Mouse (Mus musculus) lung, embryonic 15.5 days (tissue): ENCODE results near the gene Calr. TPM values are rescaled to one million over a fixed set of nuclear protein-coding genes. Genes with fewer than 3 reads are reported as not detected.

Source experiments
- ATAC-seq: fragments of 200-750 bp; cut with Nextera tagmentation; 2 replicates; pipeline ENCODE4 v1.8.0; 2017; ENCODE audit warnings: moderate number of reproducible peaks, borderline replicate concordance; ENCODE audit not compliant: low FRiP score, low TSS enrichment; ENCODE audit errors: extremely low read depth
- H3K27ac ChIP-seq: fragments of 300-500 bp; sonication (generic); 2 replicates; pipeline ENCODE4 v1.5.1; 2015; ENCODE audit warnings: moderate library complexity, mild to moderate bottlenecking, inconsistent platforms
- H3K27me3 ChIP-seq: fragments of 300-500 bp; sonication (generic); 2 replicates; pipeline ENCODE4 v1.6.1; 2015; ENCODE audit warnings: inconsistent platforms
- H3K36me3 ChIP-seq: fragments of 300-500 bp; sonication (generic); 2 replicates; pipeline ENCODE4 v1.6.1; 2015; ENCODE audit warnings: inconsistent platforms
- H3K4me1 ChIP-seq: fragments of 300-500 bp; sonication (generic); 2 replicates; pipeline ENCODE4 v1.6.1; 2015; ENCODE audit warnings: inconsistent platforms
- H3K4me2 ChIP-seq: fragments of 300-500 bp; sonication (generic); 2 replicates; pipeline ENCODE4 v1.6.1; 2015; ENCODE audit warnings: inconsistent platforms, mild to moderate bottlenecking, moderate library complexity
- H3K4me3 ChIP-seq: fragments of 300-500 bp; sonication (generic); 2 replicates; pipeline ENCODE4 v1.5.1; 2015; ENCODE audit warnings: mild to moderate bottlenecking, inconsistent platforms
- H3K9ac ChIP-seq: fragments of 300-500 bp; sonication (generic); 2 replicates; pipeline ENCODE4 v1.6.1; 2015; ENCODE audit warnings: inconsistent platforms
- H3K9me3 ChIP-seq: fragments of 300-500 bp; sonication (generic); 2 replicates; pipeline ENCODE4 v1.6.1; 2016; ENCODE audit warnings: inconsistent platforms
- WGBS: fragments of 180-500 bp; shearing (Covaris S2); methylation state at CpG from one replicate; pipeline ENCODE4 v1.1.7; 2015; 5-methylcytosine and 5-hydroxymethylcytosine counted together
- polyA plus RNA-seq: library from polyadenylated mRNA; unstranded; fragments of >200 nt; fragmentation: Nextera tagmentation; extraction: Ambion mirVana; gene quantifications from 2 replicates; pipeline ENCODE4 v1.2.1, GENCODE M21; 2015

Gene Calr
- polyA plus RNA-seq, 1 experiment from 2014 or later, result 1,080 TPM

DNA sequence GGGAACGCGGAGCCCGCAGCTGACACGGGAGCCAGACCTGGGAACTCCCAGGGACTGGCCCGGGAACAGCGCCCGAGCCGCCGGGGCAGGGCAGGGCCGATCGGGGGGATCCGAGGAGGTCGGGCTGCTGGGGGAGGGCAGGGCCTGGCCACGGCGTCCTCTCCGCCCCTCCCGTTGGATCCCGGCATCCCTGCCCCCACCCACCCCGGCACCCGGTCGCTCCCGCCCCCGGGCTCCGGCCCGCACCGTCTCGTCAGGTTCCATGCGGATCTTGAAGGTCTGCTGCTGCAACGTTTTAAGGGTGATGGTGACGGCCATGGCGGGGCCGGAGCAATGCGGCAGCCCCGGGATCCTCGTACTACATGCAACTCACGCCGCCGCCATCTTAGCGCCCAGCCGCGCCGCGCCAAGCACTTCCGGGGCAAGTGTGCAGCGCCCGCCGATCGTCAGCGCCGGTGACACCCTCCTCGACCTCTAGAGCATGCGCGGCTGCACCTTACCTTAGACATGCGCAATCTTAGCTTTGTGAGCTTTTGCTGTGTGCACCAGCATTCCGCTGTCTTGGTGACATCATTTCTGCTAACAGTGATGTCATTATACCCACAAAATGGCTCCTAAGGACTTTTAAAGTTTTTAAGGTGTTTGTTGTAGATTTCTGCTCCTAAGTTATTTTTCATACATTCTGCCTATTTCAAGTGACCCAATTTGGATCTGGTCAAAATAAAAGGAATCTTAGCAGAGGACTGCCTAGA lies 6.3 kb downstream of the Calr start, which contains the start of gene Rad23a:
Gene Rad23a (minus strand): TSS at position 418 of the 752 bp plus-strand sequence.
- Histone ChIP-seq H3K9me3 (no peaks in the 10 kb centered on the region), H3K4me2 (peak within 1 kb of the TSS; percentile 63), H3K9ac (peak within 1 kb of the TSS; percentile 92), H3K36me3 (peaks cover 82% of the 10 kb centered on the region), H3K4me1 (peaks cover 45% of the 10 kb centered on the region), H3K27ac (peak within 1 kb of the TSS; percentile 90), H3K4me3 (peak within 1 kb of the TSS; percentile 89), H3K27me3 (no peaks in the 10 kb centered on the region)
- peak; percentile 92 for ATAC-seq
- WGBS, result under 1% methylated on average over 55 of the region's 55 CpGs

DNA sequence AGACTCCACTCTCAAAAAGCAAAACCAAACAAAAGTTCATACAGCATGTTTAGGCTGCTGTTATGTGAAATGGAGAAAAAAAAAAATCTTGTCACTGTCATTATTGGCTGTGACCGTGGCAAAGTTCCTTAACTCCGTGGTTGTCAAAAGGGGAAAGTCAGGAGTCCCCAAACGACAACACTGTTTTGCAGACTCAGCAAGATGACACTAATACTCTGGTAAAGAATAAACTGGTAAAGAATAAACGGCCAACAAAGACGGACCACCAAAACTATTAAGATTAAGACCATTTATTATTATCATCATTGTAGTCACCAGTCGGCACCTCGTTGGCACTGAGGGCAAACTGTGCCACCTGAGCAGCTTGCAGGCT lies 6.9 kb downstream of the Calr start:
- Histone ChIP-seq H3K4me3 (peak overlapping the region; percentile 89), H3K36me3 (peaks cover 81% of the 10 kb centered on the region), H3K9me3 (no peaks in the 10 kb centered on the region), H3K27me3 (no peaks in the 10 kb centered on the region), H3K4me2 (peak overlapping the region; percentile 63), H3K27ac (peak overlapping the region; percentile 90), H3K9ac (peak overlapping the region; percentile 92), H3K4me1 (peaks cover 45% of the 10 kb centered on the region)
- no peak for ATAC-seq
- WGBS, result 2% methylated on average over 7 of the region's 7 CpGs

DNA sequence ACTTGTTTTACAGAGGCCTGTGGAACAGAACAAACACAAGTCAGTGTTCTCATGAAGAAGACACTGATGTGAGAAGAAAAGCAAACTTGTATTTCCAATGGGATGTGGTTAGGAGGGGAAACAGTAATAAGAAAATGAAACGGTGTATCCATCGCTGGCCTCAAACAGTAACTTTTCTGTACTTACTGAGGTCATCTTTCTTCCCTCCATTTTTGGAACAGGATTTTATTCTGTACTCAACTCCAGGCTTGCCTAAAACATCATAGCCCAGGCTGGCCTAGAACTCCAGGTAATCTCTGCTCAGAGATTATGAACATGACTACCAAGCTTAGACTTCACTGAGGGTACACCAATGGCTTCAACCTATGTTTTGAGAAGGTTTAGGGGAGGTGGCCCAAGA lies 7.3 kb downstream of the Calr start:
- Histone ChIP-seq H3K4me2 (peak overlapping the region; percentile 63), H3K4me3 (peak overlapping the region; percentile 89), H3K36me3 (peaks cover 81% of the 10 kb centered on the region), H3K4me1 (peaks cover 45% of the 10 kb centered on the region), H3K9me3 (no peaks in the 10 kb centered on the region), H3K27ac (peak overlapping the region; percentile 90; the same call in 1 of the 2 replicates), H3K9ac (peak overlapping the region; percentile 92), H3K27me3 (no peaks in the 10 kb centered on the region)
- ATAC-seq, result no peak
- 85% methylated on average over 2 of the region's 2 CpGs for whole genome bisulfite sequencing

DNA sequence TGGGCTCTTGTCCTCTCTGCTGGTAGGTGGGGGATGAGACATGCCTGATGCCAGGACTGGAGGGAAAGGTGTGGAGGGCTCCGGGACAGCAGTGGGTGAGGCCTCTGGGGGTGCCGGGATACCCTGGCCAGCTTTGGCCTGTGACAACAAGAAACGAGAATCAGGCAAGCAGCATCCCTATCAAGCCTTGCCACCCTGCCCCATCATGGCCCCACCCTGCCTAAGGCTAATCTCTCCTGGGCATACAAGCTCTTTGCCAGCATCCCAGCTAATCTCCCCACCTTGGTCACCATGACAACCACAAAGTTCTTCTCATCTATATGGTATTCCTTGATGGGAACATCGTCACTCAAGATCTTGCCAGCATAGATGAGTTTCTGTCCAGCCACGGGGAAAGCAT lies 8.2 kb downstream of the Calr start:
- 76% methylated on average over 5 of the region's 5 CpGs for WGBS
- no peak for ATAC-seq
- Histone ChIP-seq H3K4me3 (no peak overlapping the region), H3K36me3 (peaks cover 80% of the 10 kb centered on the region), H3K27ac (no peak overlapping the region), H3K9me3 (no peaks in the 10 kb centered on the region), H3K4me2 (no peak overlapping the region), H3K9ac (no peak overlapping the region), H3K4me1 (peaks cover 45% of the 10 kb centered on the region), H3K27me3 (no peaks in the 10 kb centered on the region)

DNA sequence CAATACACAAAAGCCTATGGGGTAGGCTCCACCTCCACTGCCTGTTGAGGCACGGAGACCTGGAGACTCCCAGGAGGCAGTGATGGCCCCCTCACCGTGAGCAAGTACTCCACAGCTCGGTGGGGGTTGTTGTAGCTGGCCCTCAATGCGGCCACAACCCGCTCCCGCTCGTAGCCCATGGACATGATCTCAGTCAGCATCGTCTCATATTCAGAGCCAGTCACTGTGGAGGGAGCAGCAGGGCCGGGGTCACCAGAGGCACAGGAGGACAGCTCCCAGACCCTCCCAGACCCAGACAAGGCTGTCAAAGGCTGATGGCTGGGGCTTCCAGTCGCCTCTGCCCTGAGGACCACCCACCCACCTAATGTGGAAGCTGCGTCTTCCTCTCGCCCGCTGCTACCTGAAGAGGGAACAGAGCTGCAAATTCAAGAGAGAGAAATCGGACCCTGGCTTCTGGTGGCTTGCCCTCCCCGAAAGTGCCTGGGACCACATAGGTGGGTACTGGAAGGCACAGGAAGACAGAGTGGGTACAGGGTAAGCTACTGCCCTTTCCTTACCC lies 8.7 kb downstream of the Calr start:
- no peak for ATAC-seq
- Histone ChIP-seq H3K36me3 (peaks cover 75% of the 10 kb centered on the region), H3K27ac (no peak overlapping the region), H3K4me1 (peaks cover 46% of the 10 kb centered on the region), H3K9me3 (no peaks in the 10 kb centered on the region), H3K4me3 (no peak overlapping the region), H3K27me3 (no peaks in the 10 kb centered on the region), H3K9ac (no peak overlapping the region), H3K4me2 (no peak overlapping the region)
- 81% methylated on average over 15 of the region's 15 CpGs for WGBS

DNA sequence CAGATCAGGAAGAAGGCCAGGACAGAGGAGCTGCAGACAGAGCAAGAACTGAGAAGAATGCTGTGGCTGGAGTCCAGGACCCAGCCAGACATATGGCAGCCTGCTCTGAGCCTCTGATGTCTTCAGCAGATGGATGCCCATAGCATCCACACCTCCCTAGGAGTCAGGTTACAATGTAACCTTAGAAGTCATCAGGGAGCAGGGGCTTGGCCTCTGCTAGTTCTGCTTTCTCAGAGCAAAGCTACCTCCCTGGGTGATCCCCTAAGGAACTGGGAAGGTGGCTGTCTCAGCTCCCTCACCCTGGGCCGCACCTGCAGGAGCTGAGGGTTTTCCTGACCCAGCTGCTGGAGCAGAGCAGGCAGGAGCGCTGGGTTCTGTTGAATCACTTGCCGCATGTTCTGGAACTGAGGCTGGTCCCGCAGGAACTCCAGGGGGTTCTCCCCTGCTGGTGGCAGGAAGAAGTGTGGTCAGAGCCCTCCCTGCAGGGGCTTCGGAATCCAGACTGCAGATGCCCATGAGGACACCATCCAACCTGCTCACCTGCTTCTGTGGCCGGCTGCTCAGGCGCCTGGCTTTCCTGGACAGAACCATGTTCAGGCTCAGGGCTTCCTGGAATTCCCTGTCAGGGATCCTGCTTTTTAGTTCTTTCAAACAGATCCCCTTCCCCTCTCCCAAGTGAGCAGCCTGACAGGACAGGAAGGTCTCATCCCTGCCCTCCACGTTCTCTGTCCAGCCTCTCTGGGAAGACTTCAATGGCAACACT lies 9.4 kb downstream of the Calr start:
- Histone ChIP-seq H3K9ac (no peak overlapping the region), H3K4me2 (no peak overlapping the region), H3K4me3 (no peak overlapping the region), H3K9me3 (no peaks in the 10 kb centered on the region), H3K27ac (no peak overlapping the region), H3K27me3 (no peaks in the 10 kb centered on the region), H3K36me3 (peaks cover 68% of the 10 kb centered on the region), H3K4me1 (peaks cover 49% of the 10 kb centered on the region)
- ATAC-seq, result no peak
- 52% methylated on average over 8 of the region's 8 CpGs for WGBS

DNA sequence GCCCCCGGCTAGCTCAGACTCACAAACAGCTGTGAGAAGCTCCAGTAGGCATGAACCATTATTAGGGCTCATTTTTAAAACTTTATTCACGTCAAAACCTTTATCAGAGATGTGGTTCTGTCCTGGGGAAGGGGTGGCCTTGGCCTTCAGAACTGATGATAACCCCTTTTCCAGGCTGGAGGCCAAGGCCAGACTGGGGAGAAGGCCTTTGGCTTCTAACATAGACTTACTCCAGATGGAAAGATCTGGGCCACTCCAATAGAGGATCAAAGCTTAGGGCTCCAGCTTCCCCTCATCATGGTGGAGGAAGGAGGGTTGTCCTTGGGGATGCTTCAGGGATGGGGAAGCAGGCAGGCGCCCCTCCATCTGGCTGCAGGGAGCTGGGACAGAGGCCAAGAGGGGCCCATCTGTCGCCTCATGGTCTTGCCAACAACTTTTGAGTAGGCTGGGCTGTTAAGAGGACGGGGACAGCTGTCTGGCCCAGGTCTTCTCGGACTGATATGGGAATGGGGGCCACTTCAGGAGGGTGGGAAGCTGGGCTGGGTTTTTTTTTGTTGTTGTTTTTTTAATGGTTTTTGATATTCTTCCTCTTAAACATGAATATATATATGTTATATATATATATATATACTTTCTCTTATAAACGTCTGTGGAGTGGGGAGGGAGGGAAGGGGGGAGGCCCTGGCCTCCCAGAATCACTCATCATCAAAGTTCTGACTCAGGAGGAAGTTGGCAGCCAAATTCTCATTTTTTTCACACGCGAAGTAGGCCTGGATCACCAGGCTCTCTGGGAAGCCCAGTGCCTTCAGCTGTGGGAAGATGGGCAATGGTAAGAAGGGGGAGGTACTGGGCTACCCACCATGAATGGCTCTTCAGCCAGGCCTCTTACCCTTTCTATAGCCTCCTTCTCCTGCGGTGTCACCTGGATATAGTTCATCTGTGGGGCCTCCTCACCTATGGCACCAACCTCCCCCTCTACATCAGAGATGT lies 11.6 kb downstream of the Calr start:
- Histone ChIP-seq H3K27me3 (no peaks in the 10 kb centered on the region), H3K4me1 (peaks cover 49% of the 10 kb centered on the region), H3K4me2 (no peak overlapping the region), H3K9me3 (no peaks in the 10 kb centered on the region), H3K4me3 (no peak overlapping the region), H3K36me3 (peaks cover 54% of the 10 kb centered on the region), H3K9ac (no peak overlapping the region), H3K27ac (peak overlapping the region; percentile 32)
- ATAC-seq, result peak; percentile 68
- 49% methylated on average over 10 of the region's 10 CpGs for WGBS

DNA sequence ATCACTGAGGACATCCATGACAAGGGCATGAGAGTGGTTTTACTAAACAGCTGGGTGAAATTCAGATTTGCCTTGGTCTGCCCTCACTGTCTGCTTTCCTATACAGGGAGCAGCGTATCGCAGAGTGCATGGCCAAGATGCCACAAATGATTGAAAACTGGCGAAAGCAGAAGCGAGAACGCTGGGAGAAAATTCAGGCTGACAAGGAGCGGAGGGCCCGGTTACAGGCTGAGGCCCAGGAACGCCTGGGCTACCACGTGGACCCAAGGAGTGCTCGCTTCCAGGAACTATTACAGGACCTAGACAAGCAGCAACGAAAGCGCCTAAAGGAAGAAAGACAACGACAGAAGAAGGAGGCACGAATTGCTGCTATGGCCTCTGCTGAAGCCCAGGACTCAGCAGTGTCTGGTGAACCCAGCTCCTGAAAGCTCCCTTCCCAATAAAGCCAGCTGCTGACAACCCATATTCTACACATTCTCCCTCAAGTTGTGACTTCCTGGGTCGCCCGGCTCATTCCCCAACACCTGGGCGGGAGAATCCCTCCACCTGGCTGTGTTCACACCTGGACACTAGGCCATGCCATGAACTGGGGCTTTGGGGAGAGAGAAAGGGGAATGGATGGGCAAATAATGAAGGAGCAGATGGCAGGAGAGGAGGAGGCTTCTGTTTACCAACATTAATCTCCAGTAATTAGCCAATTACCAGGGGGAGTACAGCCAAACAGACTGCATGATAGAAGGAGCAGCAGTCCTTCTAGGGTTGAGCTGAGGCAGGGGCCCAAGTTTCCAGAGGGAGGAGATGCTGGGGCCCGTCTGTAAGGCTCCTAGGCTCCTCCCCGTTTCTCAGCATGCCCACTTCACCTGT lies 12.5 kb downstream of the Calr start:
- 83% methylated on average over 19 of the region's 19 CpGs for WGBS
- ATAC-seq, result no peak
- no peak overlapping the region for H3K4me2 ChIP-seq
- H3K4me1 ChIP-seq, result peaks cover 43% of the 10 kb centered on the region
- H3K9me3 ChIP-seq, result no peaks in the 10 kb centered on the region
- H3K36me3 ChIP-seq, result peaks cover 54% of the 10 kb centered on the region
- peak overlapping the region; percentile 32 for H3K27ac ChIP-seq
- no peak overlapping the region for H3K4me3 ChIP-seq
- no peaks in the 10 kb centered on the region for H3K27me3 ChIP-seq
- H3K9ac ChIP-seq, result no peak overlapping the region

DNA sequence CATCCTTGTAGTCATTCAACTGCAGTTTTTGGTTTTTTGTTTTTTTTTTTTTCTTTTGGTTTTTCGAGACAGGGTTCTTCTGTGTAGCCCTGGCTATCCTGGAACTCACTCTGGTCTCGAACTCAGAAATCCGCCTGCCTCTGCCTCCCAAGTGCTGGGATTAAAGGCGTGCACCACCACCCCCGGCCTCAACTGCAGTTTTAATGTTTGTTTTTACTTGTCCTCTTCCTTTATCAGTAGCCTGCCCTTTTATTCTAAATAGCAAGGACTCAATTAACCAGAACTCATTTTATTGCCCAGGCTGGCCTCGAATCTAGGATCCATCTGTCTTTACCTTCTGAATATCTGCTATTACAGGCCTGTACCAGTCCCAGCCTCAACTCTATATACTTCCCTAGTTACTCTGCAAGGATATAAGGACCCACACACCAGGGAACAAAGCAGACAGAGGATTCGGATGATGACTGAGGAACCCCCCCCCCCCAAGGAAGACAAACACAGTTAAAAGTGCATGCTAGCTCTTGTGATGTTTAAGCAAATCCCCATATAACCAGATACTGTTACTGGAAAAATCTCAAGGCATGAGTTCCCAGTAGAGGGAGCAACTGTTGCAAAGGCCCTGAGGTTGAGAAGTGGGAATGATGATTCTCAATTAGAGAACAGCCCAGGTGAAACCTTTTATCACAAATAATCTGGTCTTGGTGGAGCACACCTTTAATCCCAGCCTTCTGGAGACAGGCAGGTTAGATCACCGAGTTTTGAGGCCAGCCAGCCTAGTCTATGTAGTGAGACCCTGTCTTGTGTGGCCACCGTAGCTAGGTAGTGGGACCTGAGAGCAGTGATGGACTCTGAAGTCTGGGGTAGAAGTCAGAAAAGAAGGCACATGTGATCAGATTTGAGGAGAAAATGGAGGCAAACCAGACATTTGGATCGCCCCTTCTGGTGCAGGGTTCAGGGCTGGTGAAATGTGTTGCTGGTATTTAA lies 13.7 kb downstream of the Calr start:
- Histone ChIP-seq H3K27me3 (no peaks in the 10 kb centered on the region), H3K4me1 (peaks cover 40% of the 10 kb centered on the region), H3K9me3 (no peaks in the 10 kb centered on the region), H3K4me2 (peak overlapping the region; percentile 63), H3K9ac (peak overlapping the region; percentile 90), H3K36me3 (peaks cover 43% of the 10 kb centered on the region), H3K4me3 (peak overlapping the region; percentile 70), H3K27ac (peak overlapping the region; percentile 89)
- no peak for ATAC-seq
- WGBS, result 55% methylated on average over 10 of the region's 10 CpGs
